Mouse (Mus musculus): ENCODE measurements around the gene Hnf1b.

Hnf1b gene

GRCm38 (mm10) chr11:83853221-83853792 is 3.4 kb downstream of the Hnf1b start:
- DNase-seq = peak; percentile 7

- no peak for DNase-seq
These were observed 4.2 kb downstream of the Hnf1b start for GRCm38 (mm10) chr11:83854091-83854490.

- no peak for DNase-seq
These were observed 4.8 kb downstream of the Hnf1b start for GRCm38 (mm10) chr11:83854707-83855106.

GRCm38 (mm10) chr11:83857256-83857655 is 7.4 kb downstream of the Hnf1b start:
- DNase-seq = no peak

- DNase-seq = no peak
These were observed 15.4 kb downstream of the Hnf1b start for GRCm38 (mm10) chr11:83865286-83865685.

GRCm38 (mm10) chr11:83867571-83867970 is 17.7 kb downstream of the Hnf1b start:
- no peak for DNase-seq

- peak; percentile 43 for DNase-seq
These were observed 19.3 kb downstream of the Hnf1b start for GRCm38 (mm10) chr11:83869147-83869546.

- peak; percentile 15 for DNase-seq
These were observed 19.8 kb downstream of the Hnf1b start for GRCm38 (mm10) chr11:83869686-83870085.

- DNase-seq = no peak
These were observed 22.1 kb downstream of the Hnf1b start for GRCm38 (mm10) chr11:83871780-83872554.

- peak; percentile 36 for DNase-seq
These were observed 23.6 kb downstream of the Hnf1b start for GRCm38 (mm10) chr11:83873509-83873908.

GRCm38 (mm10) chr11:83876630-83877029 is 26.8 kb downstream of the Hnf1b start:
- DNase-seq = peak; percentile 25

GRCm38 (mm10) chr11:83877765-83878164 is 27.9 kb downstream of the Hnf1b start:
- DNase-seq = peak; percentile 74

- DNase-seq = no peak
These were observed 28.6 kb downstream of the Hnf1b start for GRCm38 (mm10) chr11:83878417-83878952.

- peak; percentile 39 for DNase-seq
These were observed 29.3 kb downstream of the Hnf1b start for GRCm38 (mm10) chr11:83879130-83879529.

- no peak for DNase-seq
These were observed 31.6 kb downstream of the Hnf1b start for GRCm38 (mm10) chr11:83881438-83881837.

- peak; percentile 47 for DNase-seq
These were observed 32.7 kb downstream of the Hnf1b start for GRCm38 (mm10) chr11:83882552-83882951.

GRCm38 (mm10) chr11:83883074-83883473 is 33.2 kb downstream of the Hnf1b start:
- no peak for DNase-seq

GRCm38 (mm10) chr11:83883812-83884211 is 33.9 kb downstream of the Hnf1b start:
- DNase-seq = peak; percentile 30

- DNase-seq = no peak
These were observed 35.3 kb downstream of the Hnf1b start for GRCm38 (mm10) chr11:83885175-83885574.

GRCm38 (mm10) chr11:83886746-83887145 is 36.9 kb downstream of the Hnf1b start:
- DNase-seq = peak; percentile 36

- peak; percentile 38 for DNase-seq
These were observed 41.5 kb downstream of the Hnf1b start for GRCm38 (mm10) chr11:83891366-83891765.

- no peak for DNase-seq
These were observed 43.5 kb downstream of the Hnf1b start for GRCm38 (mm10) chr11:83893325-83893724.

- no peak for DNase-seq
These were observed 46.9 kb downstream of the Hnf1b start for GRCm38 (mm10) chr11:83896430-83897410.

All from lung, postnatal 10 days (tissue).